25 mouse cellular contexts compared by ENCODE assay signal in genomic region chr11:59390470-59390869, GRCm38 (mm10). TPM values are rescaled to one million over a fixed set of nuclear protein-coding genes. Genes with fewer than 3 reads are reported as not detected.
DNase-seq lines count a peak whose midpoint lies in the region; TF ChIP-seq lines count a peak whose summit lies in the region.
"Had no signal": no experiment of that assay in that cellular context is flagged by ENCODE, and none has a peak within 500 bp of the region (broad histone marks: within the 10 kb centered on the region; RNA-seq: fewer than 3 reads in every experiment).

No protein-coding gene starts in this region.

- no peak overlapping the region for H3K4me3 ChIP-seq in gastrocnemius, adult 2 months
- H3K4me3 ChIP-seq: forebrain, embryonic 13.5 days; left cerebral cortex, adult 2 months; limb, embryonic 15.5 days; midbrain, embryonic 12.5 days had no signal

- intact Hi-C loops in gastrocnemius, adult 2 months (cut with DNase I), result no loop called here
- intact Hi-C loops in left cerebral cortex, postnatal 14 days (cut with DNase I), result no loop called here

- peak; percentile 14 for DNase-seq in gastrocnemius, adult 2 months
- DNase-seq in gastrocnemius, adult 8-10 months (ENCODE audit: low spot score in 2 of 2), result no peak
- peak; percentile 89 for DNase-seq in lung, postnatal 10 days
- no peak for DNase-seq in lung, postnatal 36 days
- DNase-seq in retina, postnatal 1 day, result peak; percentile 55
- peak; percentile 42 for DNase-seq in yolk sac, embryonic 10.5 days (ENCODE audit: low spot score)
- no peak for DNase-seq in left cerebral cortex, postnatal 14 days (ENCODE audit: low spot score in 2 of 2)
- no peak for DNase-seq in thymus, adult 18-20 months
- DNase-seq: adrenal gland, postnatal 10 days; cerebellum, adult 8-10 months; cerebellum, postnatal 36 days; gastrocnemius, postnatal 14 days; heart, adult 11 months; kidney, adult 8-10 months; kidney, postnatal 10 days; left cerebral cortex, postnatal 4 days; thymus, adult 2 months; thymus, postnatal 4 days had no signal

- H3K27ac ChIP-seq in gastrocnemius, adult 2 months, result no peak overlapping the region
- H3K27ac ChIP-seq: forebrain, embryonic 13.5 days; hindbrain, postnatal 0 days; left cerebral cortex, adult 2 months; limb, embryonic 15.5 days; liver, embryonic 14.5 days; midbrain, embryonic 12.5 days had no signal

- TF ChIP-seq CTCF in gastrocnemius, adult 2 months (IDR thresholded peaks at IDR 0.05), result no peak

RNA-seq across cellular contexts. Expression of gene Prss38, which starts 15.0 kb away (rescaled TPM):
- not detected for total RNA-seq in gastrocnemius, adult 2 months (2021)
- total RNA-seq in gastrocnemius, adult 8-10 months (2022), result not detected
- total RNA-seq in left cerebral cortex, postnatal 14 days (2021), result not detected
- total RNA-seq: adrenal gland, postnatal 10 days; hindbrain, postnatal 0 days; layer of hippocampus, postnatal 10 days; left cerebral cortex, adult 2 months; left cerebral cortex, postnatal 4 days had no signal

RNA-seq across cellular contexts. Expression of gene Jmjd4, which starts 59.4 kb away (rescaled TPM):
- 10 to 100 TPM in 1 of 2 experiments, 1 to 10 TPM in 1; 7.2 to 10.2 TPM for total RNA-seq in gastrocnemius, adult 2 months (2021)
- 10 to 100 TPM in 2 of 4 experiments, 1 to 10 TPM in 2; 8.5 to 10.7 (median 9.6) TPM for total RNA-seq in gastrocnemius, adult 8-10 months (2022)
- 10 to 100 TPM; 30.7 to 32.7 TPM for total RNA-seq in left cerebral cortex, postnatal 14 days (2021)

Comparison
In these comparisons a context has a peak if more than half of its experiments do, and no peak if none do; other contexts are left out.
1. DNase-seq: peak in gastrocnemius, adult 2 months (single experiment), lung, postnatal 10 days (single experiment), retina, postnatal 1 day (single experiment) and yolk sac, embryonic 10.5 days (single experiment); none in gastrocnemius, adult 8-10 months (0 of 2), lung, postnatal 36 days (single experiment), left cerebral cortex, postnatal 14 days (0 of 2) and thymus, adult 18-20 months (0 of 2).